Mouse (Mus musculus): ENCODE data around the gene Zscan5b.
"Not testable (repeated sequence)": the region's sequence is repeated elsewhere in the genome, so short reads cannot be mapped to it uniquely, and the experiment has no call there.

Zscan5b gene

GRCm38 (mm10) chr7:6221978-6222377 lies at the start of gene Zscan5b:
Gene Zscan5b (plus strand): TSS chr7:6222278.
- no peak for DNase-seq (ENCODE audit: low read depth, low spot score)

GRCm38 (mm10) chr7:6172674-6173244 lies 49.3 kb upstream of the Zscan5b start:
- peak; percentile 21 for DNase-seq (ENCODE audit: low read depth, low spot score)

GRCm38 (mm10) chr7:6173872-6174271 lies 48.2 kb upstream of the Zscan5b start:
- no peak for DNase-seq (ENCODE audit: low read depth, low spot score)

- not testable (repeated sequence) for DNase-seq (ENCODE audit: low read depth, low spot score)
Measured at GRCm38 (mm10) chr7:6174365-6174987, 47.6 kb upstream of the Zscan5b start.

DNA sequence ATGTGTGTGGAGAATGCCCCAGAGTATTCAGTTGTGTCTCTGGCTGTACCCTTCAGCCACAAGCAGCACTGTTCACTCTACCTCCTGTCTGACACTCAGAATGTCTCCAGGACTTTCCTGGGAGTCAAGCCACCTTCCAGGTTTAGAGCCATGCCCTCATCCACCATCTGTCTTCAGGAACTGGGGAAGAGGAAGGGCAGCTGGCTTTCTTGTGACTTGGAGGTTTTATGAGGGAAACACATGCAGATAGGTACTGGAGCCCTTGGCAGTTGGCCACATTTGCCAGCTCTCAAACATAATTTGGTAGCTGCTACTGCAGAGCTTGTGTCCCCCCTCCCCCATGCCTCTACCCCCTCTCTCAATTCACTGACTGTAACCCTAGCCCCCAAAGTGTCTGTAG lies 43.1 kb upstream of the Zscan5b start:
- DNase-seq (ENCODE audit: low read depth, low spot score) = no peak

GRCm38 (mm10) chr7:6182882-6183281 lies 39.2 kb upstream of the Zscan5b start:
- DNase-seq (ENCODE audit: low read depth, low spot score) = no peak

- DNase-seq (ENCODE audit: low read depth, low spot score) = no peak
Measured at GRCm38 (mm10) chr7:6183802-6184201, 38.3 kb upstream of the Zscan5b start.

DNA sequence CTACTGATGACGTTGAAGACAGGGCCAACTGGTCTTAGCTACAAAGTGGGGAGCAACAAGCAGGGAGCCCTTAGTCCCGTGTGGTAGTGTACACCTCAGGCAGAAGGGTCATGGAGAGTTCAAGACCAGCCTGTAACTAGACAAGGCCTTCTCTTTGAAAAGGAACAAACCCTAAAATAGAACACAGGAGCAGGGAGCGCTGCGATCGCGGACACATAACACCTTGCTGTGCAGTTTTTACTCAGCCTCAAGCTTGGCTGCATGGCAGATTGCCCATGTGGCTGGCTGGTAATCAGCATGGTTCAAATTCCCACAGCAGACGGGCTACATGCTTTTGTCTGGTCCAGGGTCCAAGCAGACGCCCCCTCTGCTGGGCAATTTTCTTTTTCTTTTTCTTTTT lies 37.6 kb upstream of the Zscan5b start:
- DNase-seq (ENCODE audit: low read depth, low spot score) = no peak

DNA sequence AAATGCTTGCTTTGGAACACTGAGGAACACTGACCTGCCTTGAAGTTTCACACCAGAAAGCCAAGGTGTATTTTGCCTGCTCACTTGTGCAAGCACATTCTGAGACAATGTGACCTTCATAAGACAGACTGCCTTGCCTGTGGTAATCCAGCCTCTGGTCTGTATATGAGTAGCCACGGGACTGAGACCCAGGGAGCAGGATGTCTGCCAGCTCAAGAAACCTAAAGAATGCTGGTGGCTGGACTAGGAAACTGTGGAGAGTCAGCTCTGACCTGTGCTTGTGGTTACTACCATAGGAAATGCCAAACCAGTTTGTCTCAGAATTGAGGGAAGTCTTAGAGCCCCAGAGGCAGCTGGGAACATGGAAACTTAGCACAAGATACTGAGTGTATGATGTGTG lies 36.7 kb upstream of the Zscan5b start:
- DNase-seq (ENCODE audit: low read depth, low spot score) = no peak

GRCm38 (mm10) chr7:6186176-6186575 lies 35.9 kb upstream of the Zscan5b start:
- no peak for DNase-seq (ENCODE audit: low read depth, low spot score)

GRCm38 (mm10) chr7:6186756-6187155 lies 35.3 kb upstream of the Zscan5b start:
- no peak for DNase-seq (ENCODE audit: low read depth, low spot score)

DNA sequence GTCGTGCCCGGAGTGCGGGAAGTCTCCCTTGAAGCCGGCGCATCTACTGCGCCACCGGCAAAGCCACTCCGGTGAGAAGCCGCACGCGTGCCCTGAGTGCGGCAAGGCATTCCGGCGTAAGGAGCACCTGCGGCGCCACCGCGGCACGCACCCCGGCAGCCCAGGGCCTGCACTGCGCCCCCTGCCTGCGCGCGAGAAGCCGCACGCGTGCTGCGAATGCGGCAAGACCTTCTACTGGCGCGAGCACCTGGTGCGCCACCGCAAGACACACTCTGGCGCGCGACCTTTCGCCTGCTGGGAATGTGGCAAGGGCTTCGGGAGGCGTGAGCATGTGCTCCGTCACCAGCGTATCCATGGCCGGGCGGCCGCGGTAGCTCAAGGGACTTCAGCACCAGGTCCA lies 32.5 kb upstream of the Zscan5b start:
- no peak for DNase-seq (ENCODE audit: low read depth, low spot score)

DNA sequence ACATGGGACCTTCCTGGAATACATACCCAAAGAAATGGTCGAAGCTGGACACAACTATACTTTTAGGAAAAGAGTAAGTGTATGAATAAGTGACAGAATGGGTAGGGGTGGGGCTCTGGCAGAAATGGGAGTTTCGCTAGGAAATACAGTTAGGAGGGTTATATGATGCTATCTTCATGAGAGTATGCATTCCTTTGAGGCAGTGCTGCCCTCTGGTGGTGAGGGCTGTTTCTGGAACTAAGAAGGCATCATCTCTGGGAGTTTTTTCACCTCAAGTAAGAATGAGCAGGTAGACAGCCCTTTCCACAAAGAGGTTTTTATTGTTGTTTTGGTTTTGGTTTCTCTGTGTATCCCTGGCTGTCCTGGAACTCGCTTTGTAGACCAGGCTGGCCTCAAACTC lies 30.7 kb upstream of the Zscan5b start:
- DNase-seq (ENCODE audit: low read depth, low spot score) = peak; percentile 75

DNA sequence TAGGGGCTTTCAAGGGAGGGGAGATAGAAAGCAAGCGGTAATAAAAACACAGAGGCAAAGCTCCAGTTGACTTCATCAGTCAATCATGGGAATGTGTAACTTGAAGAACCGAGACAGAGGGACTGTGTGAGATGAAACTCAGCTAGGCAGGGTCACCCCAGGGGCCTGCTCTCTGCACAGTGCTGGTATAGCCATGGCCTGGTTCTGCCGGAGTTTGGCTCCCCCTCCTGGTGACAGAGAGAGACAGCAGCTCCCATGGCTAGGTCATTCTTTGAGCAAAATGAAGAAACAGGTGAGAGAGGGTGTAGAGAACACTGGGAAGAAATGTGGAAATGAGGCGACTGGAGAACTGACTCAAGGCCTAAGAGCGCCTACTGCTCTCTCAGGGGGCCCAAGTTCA lies 27.9 kb upstream of the Zscan5b start:
- DNase-seq (ENCODE audit: low read depth, low spot score) = peak; percentile 60

GRCm38 (mm10) chr7:6195777-6196176 lies 26.3 kb upstream of the Zscan5b start:
- no peak for DNase-seq (ENCODE audit: low read depth, low spot score)

- DNase-seq (ENCODE audit: low read depth, low spot score) = no peak
Measured at GRCm38 (mm10) chr7:6196790-6197189, 25.3 kb upstream of the Zscan5b start, which contains the start of gene Galp. Gene Galp (plus strand): TSS chr7:6197090.

- no peak for DNase-seq (ENCODE audit: low read depth, low spot score)
Measured at GRCm38 (mm10) chr7:6204200-6204599, 17.9 kb upstream of the Zscan5b start.

DNA sequence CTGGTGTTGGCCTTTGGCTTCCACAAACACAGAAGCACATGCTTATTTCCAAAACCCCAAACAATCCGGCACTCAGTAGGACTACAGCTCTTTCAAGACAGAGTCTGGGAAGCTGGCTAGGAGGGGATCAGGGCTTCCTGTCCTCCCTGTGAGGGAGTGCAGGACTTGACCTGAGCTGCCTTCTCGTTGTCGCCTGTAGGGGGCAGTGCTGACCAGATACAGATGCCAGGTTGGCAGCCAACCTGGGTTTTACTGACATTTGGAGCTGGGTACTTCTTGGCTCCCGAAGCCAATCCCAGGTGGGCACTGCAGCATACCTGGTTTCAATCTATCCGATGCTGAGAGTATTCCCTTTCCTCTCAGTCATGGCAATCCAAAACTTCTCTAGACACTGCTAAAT lies 8.9 kb upstream of the Zscan5b start:
- no peak for DNase-seq (ENCODE audit: low read depth, low spot score)

- not testable (repeated sequence) for DNase-seq (ENCODE audit: low read depth, low spot score)
Measured at GRCm38 (mm10) chr7:6214691-6215090, 7.4 kb upstream of the Zscan5b start.

DNA sequence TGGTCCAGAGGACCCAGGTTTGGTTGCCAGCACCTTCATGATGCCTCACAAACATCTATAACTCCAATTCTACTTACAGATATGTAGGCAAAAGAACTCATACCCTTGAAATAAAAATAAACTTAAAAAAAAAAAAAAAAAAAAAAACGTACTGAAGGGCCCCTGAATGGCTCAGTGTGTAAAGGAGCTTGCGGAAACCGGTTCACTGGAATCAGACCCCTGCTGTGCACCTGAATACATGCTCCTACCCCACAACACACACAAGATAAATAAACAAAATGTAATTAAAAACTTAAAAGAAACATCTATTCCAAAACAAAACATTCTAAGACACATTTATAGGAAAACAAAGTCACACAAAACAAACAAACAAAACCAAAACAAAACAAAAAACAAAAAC lies 1.9 kb upstream of the Zscan5b start:
- DNase-seq (ENCODE audit: low read depth, low spot score) = no peak

DNA sequence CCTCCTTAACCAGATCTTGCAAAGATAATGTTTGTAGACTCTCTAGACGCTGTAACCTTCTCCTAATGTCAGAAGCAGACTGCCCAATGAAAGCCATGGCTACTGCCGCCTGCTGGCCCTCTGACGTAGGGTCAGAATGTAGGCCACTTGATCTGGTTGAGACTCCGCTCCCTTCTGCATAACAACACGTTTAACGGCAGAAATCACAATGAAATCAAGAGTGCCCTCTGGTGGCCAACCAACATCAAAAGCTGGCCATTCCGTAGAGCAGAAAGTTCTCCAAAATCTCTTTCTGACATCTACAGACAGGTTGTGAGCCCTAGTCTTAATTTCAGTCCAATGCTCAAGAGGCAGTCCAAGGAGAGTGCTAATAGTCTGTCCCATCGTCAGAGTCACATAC lies 6.4 kb downstream of the Zscan5b start:
- peak; percentile 3 for DNase-seq (ENCODE audit: low read depth, low spot score)

GRCm38 (mm10) chr7:6239787-6240186 lies 17.7 kb downstream of the Zscan5b start:
- DNase-seq (ENCODE audit: low read depth, low spot score) = no peak

GRCm38 (mm10) chr7:6240841-6241425 lies 18.9 kb downstream of the Zscan5b start:
- peak; percentile 50 for DNase-seq (ENCODE audit: low read depth, low spot score)

Measured in forelimb bud, embryonic 11.5 days (tissue).